Mouse (Mus musculus): ENCODE results near the gene Cemip2.

Gene Cemip2

DNA sequence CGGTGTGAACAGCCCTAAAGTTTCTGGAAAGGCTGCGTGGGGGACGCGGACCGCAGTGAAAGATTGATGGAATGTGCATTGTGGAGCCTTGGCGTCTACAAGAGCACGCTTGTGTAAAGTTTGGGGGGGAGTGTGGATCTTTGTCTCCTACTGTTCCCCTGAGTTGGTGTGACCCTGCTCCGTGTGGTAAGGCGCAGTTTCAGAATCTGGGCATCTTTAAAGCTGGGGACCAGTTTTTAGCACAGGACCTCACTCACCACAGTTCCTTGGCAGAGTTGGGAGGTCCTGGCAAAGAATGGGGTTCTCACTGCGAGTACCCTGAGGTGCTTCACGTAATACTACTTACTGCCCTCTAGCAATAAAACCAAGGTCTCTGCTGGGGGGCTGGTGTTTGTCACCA is 964 bp downstream of the Cemip2 start:
- DNase-seq (ENCODE audit: low spot score) = no peak

DNA sequence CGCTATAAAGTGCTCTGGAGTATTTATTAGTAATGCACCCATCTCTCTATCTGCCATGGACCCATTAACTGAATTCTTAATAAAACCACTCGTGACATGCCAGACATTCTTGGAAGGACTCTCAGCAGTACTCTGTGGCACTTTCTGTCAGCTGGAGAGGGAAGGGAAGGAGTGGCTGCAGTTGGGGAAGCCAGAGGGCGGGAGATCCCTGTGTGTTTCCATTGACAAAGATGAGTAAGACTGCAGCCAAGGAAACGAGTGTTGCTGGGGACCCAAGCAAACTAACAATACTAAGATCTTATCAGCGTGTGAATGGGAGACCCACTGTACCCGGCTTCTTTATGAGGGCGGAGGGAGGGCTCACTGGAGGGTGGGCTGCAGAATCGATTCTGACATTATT is 2.5 kb downstream of the Cemip2 start:
- DNase-seq (ENCODE audit: low spot score) = peak; percentile 74

DNA sequence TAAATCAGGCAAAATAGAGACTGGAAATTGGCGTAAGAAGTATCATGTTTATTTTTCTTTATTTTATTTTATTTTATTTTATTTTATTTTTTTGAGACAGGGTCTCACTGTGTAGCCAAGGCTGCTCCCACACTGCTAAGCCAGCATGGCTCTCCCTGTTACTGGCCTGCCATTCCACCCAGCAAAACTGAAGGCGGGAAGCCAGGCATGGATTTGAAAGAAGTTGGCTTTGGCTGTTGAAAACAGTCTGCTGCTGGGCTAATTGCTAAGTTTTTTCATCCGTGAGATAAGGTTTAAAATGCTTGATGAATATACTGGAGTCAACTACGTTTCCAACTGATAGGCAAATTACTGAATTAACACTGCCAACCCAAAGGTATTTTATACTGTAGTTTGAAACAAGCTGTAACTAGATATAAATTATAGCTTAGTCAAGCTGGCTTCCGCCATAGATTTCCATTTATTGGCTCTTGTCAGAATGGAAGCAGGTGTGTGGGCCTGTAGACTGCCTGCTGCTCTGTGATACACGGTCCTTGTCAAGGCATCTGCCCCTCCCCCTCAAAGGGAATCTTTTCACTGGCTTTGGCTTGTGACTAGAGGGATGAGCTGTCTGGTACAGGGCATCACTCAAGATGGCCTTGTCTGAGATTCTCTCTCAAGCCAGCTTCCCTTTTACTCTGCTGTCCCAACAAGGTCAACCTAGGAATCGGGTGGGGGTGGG is 3.1 kb downstream of the Cemip2 start:
- no peak for DNase-seq (ENCODE audit: low spot score)

DNA sequence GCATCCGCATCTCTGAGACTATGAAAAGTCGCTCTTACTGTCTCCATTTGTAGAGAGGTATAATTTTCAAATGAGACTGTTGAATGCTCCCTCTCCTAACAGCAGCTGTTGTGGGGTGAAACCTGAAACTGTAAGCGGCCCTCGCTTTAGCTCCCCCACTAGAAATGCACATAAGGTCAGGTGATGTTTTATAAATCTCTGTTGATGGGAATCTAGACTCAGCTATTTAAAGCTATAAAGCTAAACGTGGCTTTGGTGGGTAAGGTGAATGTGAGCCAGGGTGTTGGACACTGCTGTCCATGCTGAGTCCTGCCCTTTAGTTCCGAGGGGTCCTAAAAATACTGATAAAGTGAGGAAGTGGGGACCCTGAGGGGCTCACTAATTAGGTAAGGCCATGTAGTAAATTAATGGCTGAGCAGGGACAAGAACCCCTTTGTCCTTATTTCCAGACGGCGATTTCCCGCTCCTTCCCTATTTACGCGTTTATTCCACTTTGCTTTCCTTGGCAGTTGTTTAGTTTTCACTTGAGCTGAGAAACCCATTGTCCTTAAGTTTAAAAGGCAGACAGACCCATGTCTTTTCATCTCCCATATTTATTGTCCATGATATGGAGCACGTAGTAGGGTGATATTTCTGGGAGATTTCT is 3.8 kb downstream of the Cemip2 start:
- no peak for DNase-seq (ENCODE audit: low spot score)

DNA sequence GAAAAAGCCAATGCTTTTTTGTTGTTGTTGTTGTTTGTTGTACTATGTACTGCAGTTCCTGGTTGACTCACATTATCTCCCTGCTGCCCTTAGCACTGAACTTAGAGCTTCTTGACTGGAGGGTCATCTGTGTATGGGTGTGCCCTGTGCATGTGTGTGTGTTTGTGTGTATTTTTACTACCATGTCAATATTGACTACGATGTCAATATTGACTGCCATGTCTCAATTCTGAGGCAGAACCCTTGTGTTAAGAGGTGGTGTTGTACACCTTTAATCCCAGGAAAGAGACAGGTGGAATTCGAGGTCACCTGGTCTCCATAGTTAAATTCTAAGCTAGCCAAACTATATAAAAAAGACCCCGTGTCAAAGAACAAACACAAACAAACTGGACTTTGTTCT is 5.6 kb downstream of the Cemip2 start:
- no peak for DNase-seq (ENCODE audit: low spot score)

DNA sequence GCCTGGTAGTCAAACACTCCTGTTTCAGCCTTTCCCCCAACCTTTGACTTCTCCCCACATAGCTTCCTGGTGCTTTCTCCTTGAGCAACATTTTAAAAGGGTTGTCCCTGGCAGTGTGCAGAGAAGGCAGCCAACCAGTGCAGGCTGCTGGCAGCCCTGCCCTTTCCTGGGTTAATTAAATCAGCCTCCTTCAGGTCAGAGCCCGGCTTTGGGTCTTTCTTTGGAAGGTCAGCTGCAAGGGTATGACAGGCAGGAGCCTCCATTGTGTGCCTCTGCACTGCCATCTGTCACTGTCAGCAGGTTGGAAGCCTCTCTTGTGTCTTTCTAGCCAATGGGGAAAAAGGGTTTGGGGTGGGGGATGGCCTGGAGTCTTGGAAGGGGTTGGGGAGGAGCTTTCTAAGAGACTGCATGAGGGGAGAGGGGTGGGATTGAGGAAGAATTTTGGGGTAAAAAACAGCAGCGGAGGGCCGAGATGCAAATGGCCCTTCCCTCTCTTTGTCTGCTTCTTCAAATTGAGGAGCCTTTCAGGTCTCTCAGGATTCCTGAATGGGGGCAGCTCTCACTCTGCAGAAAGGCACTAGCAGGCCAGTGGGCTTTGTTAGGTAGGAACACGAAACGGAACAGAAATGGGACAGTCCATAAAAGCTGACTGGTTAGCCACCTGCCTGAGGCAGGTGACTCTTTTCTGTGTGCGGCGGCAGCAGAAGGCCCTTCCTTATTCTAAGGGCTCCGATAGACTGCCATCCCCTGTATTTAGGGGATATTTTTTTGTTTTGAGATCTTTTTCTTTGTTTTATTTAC is 6.4 kb downstream of the Cemip2 start:
- peak; percentile 61 for DNase-seq (ENCODE audit: low spot score)

DNA sequence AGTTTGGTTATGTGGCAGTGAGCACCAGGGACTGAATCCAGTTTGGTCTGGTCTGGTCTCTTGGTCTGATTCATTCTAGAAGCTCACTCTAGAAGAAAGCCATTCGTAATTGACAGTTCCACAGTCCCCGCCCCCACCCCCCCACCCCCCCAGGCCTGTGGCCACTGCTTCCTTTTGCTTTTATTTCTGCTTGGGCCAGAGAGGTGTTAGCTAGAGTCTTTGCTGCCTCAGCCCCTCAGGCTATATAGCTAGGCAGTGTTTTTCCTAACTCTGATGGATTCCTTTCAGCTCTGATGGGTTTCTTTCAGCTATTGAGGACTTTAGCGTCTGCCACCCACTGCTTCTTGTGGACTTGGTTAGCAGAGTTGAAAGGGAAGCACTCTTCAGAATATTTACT is 7.0 kb downstream of the Cemip2 start:
- DNase-seq (ENCODE audit: low spot score) = no peak

DNA sequence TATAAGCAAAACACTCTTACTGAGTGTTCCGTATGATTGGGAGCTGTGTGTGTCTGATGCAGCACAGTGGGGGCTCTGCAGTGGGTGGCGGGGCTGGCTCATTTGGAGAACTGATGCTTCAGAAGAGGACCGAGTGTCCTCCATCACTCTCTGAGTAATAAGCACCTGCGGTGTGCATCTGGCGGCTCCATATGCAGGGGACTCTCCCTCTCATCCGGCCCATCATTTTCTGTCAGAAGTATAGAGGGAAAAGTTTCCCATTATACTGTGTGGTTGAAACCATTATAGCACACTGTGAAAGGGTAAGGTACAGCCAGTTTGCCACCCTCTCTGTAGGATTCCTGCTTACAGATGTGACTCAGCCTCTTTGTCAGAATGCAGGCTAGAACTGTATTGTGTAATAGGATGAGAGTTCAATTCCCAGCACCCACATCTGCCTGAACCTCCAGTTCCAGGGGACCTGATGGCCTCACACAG is 8.9 kb downstream of the Cemip2 start:
- DNase-seq (ENCODE audit: low spot score) = no peak

DNA sequence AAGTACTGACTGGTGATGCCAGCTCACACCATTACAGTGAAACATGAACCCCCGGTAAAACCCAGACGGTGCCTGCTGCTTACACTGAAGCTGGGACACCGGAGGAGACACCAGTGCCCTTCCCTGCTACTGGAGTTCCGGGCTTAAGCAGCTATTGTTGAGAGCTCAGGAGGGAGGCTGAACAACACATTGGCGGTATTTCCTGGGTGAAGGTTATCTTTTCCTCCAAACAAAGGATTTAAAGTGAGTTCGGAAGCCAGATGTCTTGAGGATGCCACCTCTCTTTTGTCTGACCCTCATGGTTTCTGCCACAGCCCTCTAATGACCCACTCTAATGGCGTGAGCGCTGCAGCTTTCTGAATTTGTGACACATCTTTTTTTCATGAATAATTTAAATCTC is 10.9 kb downstream of the Cemip2 start:
- no peak for DNase-seq (ENCODE audit: low spot score)

DNA sequence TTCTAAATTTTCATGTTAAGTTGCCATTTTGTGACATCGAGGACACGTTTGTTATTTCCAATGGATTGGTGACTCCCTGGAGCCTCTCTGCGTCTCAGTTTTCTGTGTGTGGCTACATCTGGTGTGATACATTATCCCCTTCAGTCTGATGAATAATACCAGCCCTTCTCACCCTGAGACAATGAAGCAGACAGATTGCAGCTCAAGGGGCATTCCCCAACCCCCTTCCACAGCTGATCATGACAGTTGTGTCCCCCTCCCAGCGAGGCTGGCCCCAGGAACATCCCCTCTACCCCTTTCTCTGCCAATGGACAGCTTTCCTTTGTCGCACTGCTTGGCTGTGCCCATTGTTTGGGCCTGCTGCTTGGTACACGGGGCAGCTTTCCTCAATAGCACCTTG is 11.5 kb downstream of the Cemip2 start:
- DNase-seq (ENCODE audit: low spot score) = no peak

DNA sequence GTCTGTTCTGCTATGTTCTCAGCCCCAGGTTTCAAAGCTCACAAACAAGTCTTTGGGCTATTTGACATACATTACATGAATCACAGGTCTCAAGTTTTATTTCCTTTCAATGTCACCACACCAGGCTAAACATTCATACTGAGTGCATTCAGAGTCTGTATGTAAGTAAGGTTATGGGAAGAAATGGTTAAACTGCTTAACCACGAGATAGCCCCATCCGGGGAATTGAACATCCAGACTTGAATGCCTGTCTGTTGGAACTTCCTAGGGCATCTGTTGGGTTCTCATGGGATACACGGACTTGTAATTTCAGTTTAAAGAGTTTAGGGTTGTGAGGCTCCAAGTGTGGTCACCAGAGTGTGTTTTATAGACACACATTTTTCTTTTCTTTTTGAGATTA is 13.2 kb downstream of the Cemip2 start:
- DNase-seq (ENCODE audit: low spot score) = no peak

DNA sequence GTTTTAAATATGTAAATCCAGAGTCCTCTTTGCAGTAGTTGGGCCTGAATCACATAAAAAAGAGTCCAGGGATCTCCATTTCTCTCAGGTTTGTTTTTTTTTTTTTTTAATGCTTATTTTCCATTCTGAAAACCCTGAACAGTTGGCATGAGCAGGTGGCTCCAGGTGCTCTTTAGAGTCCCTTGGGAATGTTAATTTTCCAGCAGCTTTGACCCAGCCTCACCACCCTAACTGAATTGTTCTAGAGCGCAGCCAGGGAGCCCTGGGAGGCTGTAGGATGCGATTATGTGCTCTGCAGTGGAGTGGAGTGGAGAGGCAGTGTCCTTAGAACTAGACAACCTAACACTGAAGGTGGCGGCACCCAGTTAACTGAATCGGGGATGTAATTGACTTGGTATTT is 13.7 kb downstream of the Cemip2 start:
- no peak for DNase-seq (ENCODE audit: low spot score)

DNA sequence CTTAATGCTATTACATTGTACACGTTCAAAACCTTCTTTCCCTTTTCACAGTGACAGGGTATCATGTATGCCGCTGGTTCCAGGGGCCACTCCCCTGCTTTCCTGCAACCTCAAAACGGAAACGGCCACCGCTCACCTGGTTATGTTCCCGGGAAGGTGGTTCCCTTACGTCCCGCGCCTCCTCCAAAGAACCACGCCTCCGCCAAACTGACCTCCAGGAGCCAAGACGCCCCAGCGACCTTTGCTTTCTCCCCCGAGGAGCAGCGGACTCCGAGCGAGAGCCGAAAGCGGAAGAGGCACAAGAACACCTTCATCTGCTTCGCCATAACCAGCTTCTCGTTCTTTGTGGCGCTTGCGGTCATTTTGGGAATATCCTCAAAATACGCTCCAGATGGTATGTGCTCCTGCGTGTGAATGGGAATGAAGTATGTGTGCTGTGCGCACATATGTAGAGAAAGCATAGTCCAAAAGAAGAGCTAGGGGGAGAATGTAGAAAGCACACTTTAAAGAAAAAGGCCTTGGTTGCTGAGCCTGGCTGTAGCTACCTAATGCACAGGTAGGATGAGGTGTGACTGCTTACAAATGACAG is 14.5 kb downstream of the Cemip2 start:
- DNase-seq (ENCODE audit: low spot score) = no peak

DNA sequence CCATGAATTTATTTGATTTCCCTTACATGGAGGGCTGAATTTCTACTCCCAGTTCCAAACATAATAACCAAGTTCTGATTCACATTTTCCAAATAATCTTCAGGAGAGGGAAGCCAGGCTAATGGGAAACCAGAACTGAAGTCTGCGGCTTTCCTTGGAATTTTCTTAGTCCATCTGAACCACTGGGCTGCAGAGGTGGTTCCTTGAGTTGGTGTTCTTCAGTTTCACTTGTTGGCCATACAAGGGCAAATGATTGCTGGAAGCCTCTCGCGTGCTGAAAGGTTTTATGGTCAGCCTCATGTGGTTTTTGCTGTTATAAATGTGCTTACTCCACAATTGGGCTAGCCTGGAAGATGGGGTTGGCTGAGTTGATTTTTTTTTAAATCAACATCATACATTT is 16.4 kb downstream of the Cemip2 start:
- no peak for DNase-seq (ENCODE audit: low spot score)

DNA sequence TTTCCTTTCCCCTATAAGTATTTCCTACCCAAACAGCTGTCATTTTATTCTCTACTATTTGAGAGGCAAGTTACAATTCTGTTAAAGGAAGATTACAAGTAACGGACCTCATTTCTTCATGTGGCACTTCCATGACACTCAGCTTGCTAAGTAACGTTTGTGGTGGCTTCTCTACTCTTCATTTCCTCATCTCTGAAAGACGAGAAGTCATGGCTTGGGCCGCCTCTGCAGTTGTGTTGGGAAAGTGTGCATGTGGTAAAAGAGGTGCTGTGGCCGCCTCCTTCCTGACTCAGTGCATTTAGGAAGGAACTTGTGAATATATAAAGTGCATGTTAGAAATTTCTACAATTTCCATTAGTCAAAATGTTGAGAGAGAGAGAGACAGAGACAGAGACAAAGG is 18.2 kb downstream of the Cemip2 start:
- no peak for DNase-seq (ENCODE audit: low spot score)

DNA sequence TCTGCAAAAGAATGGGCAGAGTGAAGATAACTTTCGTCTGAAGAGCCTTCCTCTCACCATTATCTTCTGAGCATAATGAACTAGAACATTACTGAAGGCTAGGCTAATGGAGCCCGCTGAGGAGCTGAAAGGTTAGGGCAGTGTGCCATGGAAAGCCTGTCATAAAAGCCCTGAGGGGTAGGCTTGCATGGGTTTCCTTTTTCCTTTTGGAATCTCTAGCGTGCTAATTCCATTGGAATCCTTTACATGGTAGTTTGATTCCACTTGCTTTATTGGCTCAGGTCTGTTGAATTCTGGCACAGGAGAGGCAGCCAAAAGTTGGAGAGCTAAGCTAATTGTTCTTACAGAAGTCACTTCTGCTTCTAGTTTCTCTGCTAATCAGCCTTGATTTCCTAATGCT is 20.6 kb downstream of the Cemip2 start:
- DNase-seq (ENCODE audit: low spot score) = no peak

DNA sequence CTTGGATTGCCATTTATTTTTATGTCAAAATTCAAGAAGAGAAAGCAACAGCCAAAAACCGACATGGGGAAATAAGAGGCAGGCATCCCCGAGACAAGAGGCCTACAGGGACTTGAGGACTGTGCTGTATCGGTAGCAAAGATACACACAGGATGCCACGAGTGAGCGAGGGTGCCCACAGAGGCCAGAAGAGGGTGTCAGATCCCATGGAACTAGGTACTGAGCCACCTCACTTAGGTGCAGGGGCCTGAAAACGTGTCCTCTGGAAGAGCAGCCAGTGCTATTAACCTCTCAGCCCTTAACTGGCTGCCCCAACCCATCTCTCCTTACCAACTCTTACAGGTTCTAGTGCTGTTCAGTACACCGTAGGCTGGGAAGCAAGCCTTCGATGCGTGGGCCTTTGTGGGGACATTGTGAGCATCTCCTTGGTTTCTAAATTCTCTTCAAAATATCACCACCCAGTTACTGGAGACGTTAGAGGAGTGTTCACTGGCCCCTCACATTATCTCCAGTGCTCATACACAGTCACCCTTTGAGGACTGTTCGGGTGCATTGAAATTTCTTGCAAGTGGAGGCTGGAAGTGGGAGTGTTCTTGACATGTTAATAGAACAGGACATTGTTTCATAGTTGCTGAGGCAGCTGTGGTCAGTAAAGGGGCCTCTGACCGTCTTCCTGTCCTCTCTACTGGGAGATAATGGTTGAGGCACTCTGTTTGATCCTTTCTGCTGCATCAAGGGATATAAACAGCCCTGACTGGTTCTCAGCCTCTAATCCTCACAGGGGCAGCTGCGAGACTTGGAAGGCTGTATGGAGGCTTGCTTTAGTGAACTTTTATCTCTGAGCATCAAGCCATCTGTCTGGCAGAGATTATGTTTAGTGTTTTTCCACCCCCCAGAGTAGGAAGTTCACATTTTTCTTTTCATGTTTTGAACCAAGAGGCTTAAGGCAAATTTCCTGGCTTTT is 21.6 kb downstream of the Cemip2 start:
- DNase-seq (ENCODE audit: low spot score) = no peak

DNA sequence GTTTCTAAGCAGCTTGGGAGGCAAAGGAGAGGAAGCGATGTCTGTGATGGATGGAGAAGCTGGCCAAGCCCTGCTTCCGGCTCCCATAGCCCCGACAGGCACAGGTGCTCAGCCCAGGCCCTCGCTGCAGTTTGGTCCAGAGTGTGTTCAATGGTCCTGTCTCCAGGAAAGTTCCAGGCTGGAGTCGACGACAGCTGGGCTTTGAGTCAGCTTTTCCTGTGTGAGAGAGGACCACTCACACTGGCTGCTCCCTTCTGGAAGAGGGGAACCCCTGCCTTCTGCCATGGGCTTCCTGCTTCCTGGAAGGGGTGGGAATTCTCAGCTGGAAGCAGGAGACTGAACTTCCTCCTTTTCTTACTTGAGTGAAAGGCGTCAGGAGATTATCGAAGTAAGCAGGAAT is 26.3 kb downstream of the Cemip2 start:
- no peak for DNase-seq (ENCODE audit: low spot score)

DNA sequence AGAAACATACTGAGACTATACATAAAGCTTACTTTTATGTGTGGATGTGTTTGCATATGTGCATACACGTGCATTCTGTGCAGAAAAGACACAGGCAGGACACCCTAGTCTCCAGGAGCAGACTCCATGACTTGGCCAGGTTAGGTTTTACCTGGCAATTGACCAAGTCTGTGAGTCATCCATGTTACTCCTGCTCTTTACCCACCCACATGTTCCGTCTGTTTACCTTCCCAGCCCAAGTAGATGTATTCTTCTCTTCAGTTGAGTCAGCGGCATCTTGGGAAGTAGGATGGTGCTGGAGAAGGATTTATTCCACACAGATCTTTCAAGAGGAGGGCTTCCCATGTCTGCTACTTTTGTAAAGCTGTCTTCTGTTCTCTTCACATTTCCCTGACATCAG is 27.2 kb downstream of the Cemip2 start:
- peak; percentile 44 for DNase-seq (ENCODE audit: low spot score)

DNA sequence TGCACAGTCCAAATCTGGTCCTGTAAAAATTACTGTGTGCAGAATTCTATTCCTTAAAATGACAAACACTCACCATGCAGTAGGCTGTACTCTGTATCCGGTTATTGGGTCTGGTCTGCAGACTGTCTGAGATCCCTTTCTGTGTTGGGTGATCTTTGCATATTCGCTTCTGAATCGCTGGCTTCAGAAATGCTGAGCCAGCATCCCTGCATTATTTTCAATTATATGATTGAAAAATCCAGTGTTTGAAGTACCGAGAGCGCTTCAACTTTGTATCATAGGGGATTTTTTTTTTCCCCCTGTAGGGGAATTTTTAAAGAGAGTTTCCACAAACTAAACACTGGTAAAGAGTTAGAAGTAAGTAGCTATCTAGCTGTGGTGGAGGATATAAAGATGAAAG is 32.0 kb downstream of the Cemip2 start:
- DNase-seq (ENCODE audit: low spot score) = no peak

DNA sequence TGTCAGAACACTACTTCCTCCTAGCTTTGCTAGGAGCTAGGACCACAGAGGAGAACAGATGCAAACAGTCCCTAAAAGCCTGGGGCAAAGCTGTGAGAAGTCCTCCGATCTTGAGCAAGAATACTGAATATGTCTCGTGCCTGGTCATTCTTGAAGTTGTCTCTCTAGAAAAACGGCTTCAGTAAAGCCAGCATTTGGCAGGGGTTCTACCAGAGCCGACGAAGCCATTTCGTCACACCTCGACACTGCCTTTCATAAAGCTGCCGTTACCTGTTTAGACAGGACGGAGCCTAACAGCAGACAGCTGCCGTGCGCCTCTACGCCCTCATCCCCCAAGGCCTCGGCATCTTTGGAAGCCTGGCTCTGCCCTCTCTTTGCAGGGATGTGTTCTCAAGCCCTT is 35.4 kb downstream of the Cemip2 start:
- DNase-seq (ENCODE audit: low spot score) = no peak

Measured in lung, postnatal 25 days (tissue).